Mouse (Mus musculus) testis, adult 2 months (tissue): ENCODE measurements around the gene Arid1b.

Experiments used
- CTCF ChIP-seq: fragments of 200-500 bp; IDR thresholded peaks from 2 replicates; pipeline ENCODE4 v1.5.1; 2012; ENCODE audit warnings: low read depth, mild to moderate bottlenecking, inconsistent platforms, low read length, moderate library complexity; ENCODE audit not compliant: control insufficient read depth, insufficient read depth, insufficient replicate concordance
- POLR2A ChIP-seq: fragments of 200-500 bp; IDR thresholded peaks from 2 replicates; pipeline ENCODE4 v1.6.1; 2012; ENCODE audit warnings: low read depth, mild to moderate bottlenecking, inconsistent platforms, low read length, moderate library complexity; ENCODE audit not compliant: control insufficient read depth

- no peak for TF ChIP-seq CTCF
- TF ChIP-seq POLR2A: no peak
Observed at GRCm38 (mm10) chr17:5133831-5134230, 139.7 kb downstream of the Arid1b start.
